Mouse (Mus musculus) myocyte (in vitro differentiated cells): Measurements from ENCODE around the gene Washc4. TPM values are rescaled to one million over a fixed set of nuclear protein-coding genes. Genes with fewer than 3 reads are reported as not detected.

Experiments
- H3K27me3 ChIP-seq: one replicate; pipeline ENCODE4 v1.6.1; 2011; ENCODE audit not compliant: control insufficient read depth, insufficient read depth, insufficient read length
- H3K36me3 ChIP-seq: one replicate; pipeline ENCODE4 v1.6.1; 2011; ENCODE audit not compliant: control insufficient read depth, insufficient read depth
- H3K4me2 ChIP-seq: one replicate; pipeline ENCODE4 v1.6.1; 2011; ENCODE audit warnings: low read depth, control low read depth
- H3K4me3 ChIP-seq: one replicate; pipeline ENCODE4 v1.5.1; 2011; ENCODE audit warnings: mild to moderate bottlenecking, control low read depth, moderate library complexity
- H3K79me2 ChIP-seq: one replicate; pipeline ENCODE4 v1.6.1; 2011; ENCODE audit not compliant: control insufficient read depth, insufficient read depth
- H3ac ChIP-seq: one replicate; pipeline ENCODE4 v1.6.1; 2011; ENCODE audit not compliant: control insufficient read depth, insufficient read length
- CEBPB ChIP-seq: IDR thresholded peaks from 2 replicates; pipeline ENCODE4 v1.6.1; 2011; ENCODE audit warnings: mild to moderate bottlenecking, moderate library complexity; ENCODE audit not compliant: poor library complexity, insufficient read depth, severe bottlenecking
- E2F4 ChIP-seq: IDR thresholded peaks from one replicate; pipeline ENCODE4 v1.6.1; 2011; ENCODE audit warnings: mild to moderate bottlenecking, control low read depth, moderate library complexity; ENCODE audit not compliant: insufficient read depth
- MAX ChIP-seq: IDR thresholded peaks from one replicate; pipeline ENCODE4 v1.6.1; 2011; ENCODE audit warnings: low read depth, mild to moderate bottlenecking, control low read depth
- MYOD1 ChIP-seq, 3 experiments: IDR thresholded peaks; one replicate each; pipeline ENCODE4 v1.6.1; 2011; ENCODE audit warnings: control low read depth in 2 of 3, low read depth in 2 of 3, mild to moderate bottlenecking in 2 of 3, moderate library complexity in 1 of 3; ENCODE audit not compliant: insufficient read length in 2 of 3, control insufficient read depth in 1 of 3
- MYOG ChIP-seq, 3 experiments: IDR thresholded peaks; one replicate each; pipeline ENCODE4 v1.6.1; 2011; ENCODE audit warnings: control low read depth in 2 of 3, low read depth in 2 of 3, mild to moderate bottlenecking in 2 of 3; ENCODE audit not compliant: insufficient read length in 2 of 3, control insufficient read depth in 1 of 3, insufficient read depth in 1 of 3
- POLR2A ChIP-seq: IDR thresholded peaks from one replicate; pipeline ENCODE4 v1.6.1; 2011; ENCODE audit warnings: low read depth, mild to moderate bottlenecking, control low read depth, moderate library complexity; ENCODE audit not compliant: insufficient read length
- POLR2AphosphoS2 ChIP-seq: IDR thresholded peaks from one replicate; pipeline ENCODE4 v1.6.1; 2011; ENCODE audit warnings: low read depth, control low read depth; ENCODE audit not compliant: insufficient read length
- REST ChIP-seq: IDR thresholded peaks from one replicate; pipeline ENCODE4 v1.6.1; 2011; ENCODE audit warnings: mild to moderate bottlenecking, control low read depth, moderate library complexity; ENCODE audit not compliant: insufficient read depth, insufficient read length
- SRF ChIP-seq: IDR thresholded peaks from one replicate; pipeline ENCODE4 v1.6.1; 2011; ENCODE audit warnings: low read depth; ENCODE audit not compliant: control insufficient read depth, insufficient read length
- TCF12 ChIP-seq: IDR thresholded peaks from one replicate; pipeline ENCODE4 v1.6.1; 2011; ENCODE audit warnings: mild to moderate bottlenecking, control low read depth; ENCODE audit not compliant: poor library complexity, insufficient read depth, severe bottlenecking
- TCF3 ChIP-seq: IDR thresholded peaks from one replicate; pipeline ENCODE4 v1.6.1; 2011; ENCODE audit warnings: low read depth, control low read depth; ENCODE audit not compliant: insufficient read length
- USF1 ChIP-seq: IDR thresholded peaks from one replicate; pipeline ENCODE4 v1.6.1; 2011; ENCODE audit warnings: low read depth, mild to moderate bottlenecking, control low read depth, moderate library complexity
- polyA plus RNA-seq: library from polyadenylated mRNA; unstranded; fragments of >200 nt; fragmentation: generic; extraction: Trizol; gene quantifications from one replicate; pipeline ENCODE4 v1.2.1, GENCODE M21; 2012; ENCODE audit warnings: missing spikeins

Gene Washc4
- polyA plus RNA-seq, 1 experiment, result 7.2 TPM

DNA sequence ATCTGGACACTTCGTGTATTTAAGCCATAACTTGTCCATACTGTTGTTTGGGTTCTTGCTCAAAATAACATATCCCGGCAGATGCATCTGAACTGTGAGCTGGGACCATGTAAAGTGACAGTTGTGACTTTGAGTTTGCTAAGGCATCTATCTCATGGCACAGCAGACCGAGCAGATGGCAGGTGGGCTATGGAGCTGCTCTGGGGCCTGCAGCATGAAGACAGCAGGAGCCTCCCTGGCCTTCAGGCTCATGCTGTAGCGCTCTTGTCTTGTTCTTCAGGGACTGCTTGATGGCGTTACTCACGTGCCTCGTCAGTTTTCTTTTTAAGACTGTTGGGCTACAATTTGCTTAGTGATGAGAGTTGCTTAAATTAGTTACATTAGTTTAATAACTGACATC, 49.1 kb downstream of the Washc4 start:
- Histone ChIP-seq H3K36me3 (peaks cover 87% of the 10 kb centered on the region), H3K27me3 (no peaks in the 10 kb centered on the region), H3K4me3 (no peak overlapping the region), H3ac (no peak overlapping the region), H3K79me2 (no peaks in the 10 kb centered on the region), H3K4me2 (no peak overlapping the region)
- TF ChIP-seq USF1, result no peak

GRCm38 (mm10) chr10:83594526-83594925, 51.0 kb downstream of the Washc4 start:
- Histone ChIP-seq H3K4me2 (no peak overlapping the region), H3K36me3 (peaks cover 84% of the 10 kb centered on the region), H3K79me2 (no peaks in the 10 kb centered on the region), H3K27me3 (no peaks in the 10 kb centered on the region), H3K4me3 (no peak overlapping the region), H3ac (no peak overlapping the region)
- no peak for TF ChIP-seq MYOD1 (IDR thresholded peaks at IDR 0.05; ENCODE audit: control insufficient read depth in 1 of 3, insufficient read length in 2 of 3, low read depth in 2 of 3)
- no peak for TF ChIP-seq CEBPB
- TF ChIP-seq TCF3, result no peak
- no peak for TF ChIP-seq MAX
- TF ChIP-seq TCF12, result no peak
- no peak for TF ChIP-seq SRF
- TF ChIP-seq REST, result no peak
- no peak for TF ChIP-seq POLR2AphosphoS2
- no peak for TF ChIP-seq USF1

- Histone ChIP-seq H3ac (no peak overlapping the region), H3K27me3 (no peaks in the 10 kb centered on the region), H3K4me3 (no peak overlapping the region), H3K79me2 (no peaks in the 10 kb centered on the region), H3K4me2 (no peak overlapping the region), H3K36me3 (peaks cover 73% of the 10 kb centered on the region)
- TF ChIP-seq CEBPB (no peak), E2F4 (no peak), POLR2AphosphoS2 (no peak), TCF12 (no peak), REST (no peak), SRF (no peak), MYOD1 (IDR thresholded peaks at IDR 0.05; ENCODE audit: control insufficient read depth in 1 of 3, insufficient read length in 2 of 3, low read depth in 2 of 3) (no peak), MYOG (IDR thresholded peaks at IDR 0.05; ENCODE audit: control insufficient read depth in 1 of 3, insufficient read depth in 1 of 3, insufficient read length in 2 of 3, low read depth in 2 of 3) (no peak), TCF3 (no peak), POLR2A (no peak), USF1 (no peak), MAX (no peak)
These were observed 57.1 kb downstream of the Washc4 start for GRCm38 (mm10) chr10:83600650-83601049.

- TF ChIP-seq MYOD1 (IDR thresholded peaks at IDR 0.05; ENCODE audit: control insufficient read depth in 1 of 3, insufficient read length in 2 of 3, low read depth in 2 of 3) (no peak), TCF12 (no peak), POLR2AphosphoS2 (peak; percentile 56)
- Histone ChIP-seq H3K79me2 (no peaks in the 10 kb centered on the region), H3K4me2 (no peak overlapping the region), H3K36me3 (peaks cover 50% of the 10 kb centered on the region), H3K4me3 (no peak overlapping the region), H3ac (no peak overlapping the region), H3K27me3 (no peaks in the 10 kb centered on the region)
These were observed 60.5 kb downstream of the Washc4 start for GRCm38 (mm10) chr10:83603956-83604564.

- Histone ChIP-seq H3ac (no peak overlapping the region), H3K4me3 (no peak overlapping the region), H3K36me3 (peaks cover 34% of the 10 kb centered on the region), H3K27me3 (no peaks in the 10 kb centered on the region), H3K79me2 (no peaks in the 10 kb centered on the region), H3K4me2 (no peak overlapping the region)
- TF ChIP-seq POLR2AphosphoS2 (peak; percentile 14), MAX (no peak)
These were observed 62.2 kb downstream of the Washc4 start for GRCm38 (mm10) chr10:83605637-83606183.

DNA sequence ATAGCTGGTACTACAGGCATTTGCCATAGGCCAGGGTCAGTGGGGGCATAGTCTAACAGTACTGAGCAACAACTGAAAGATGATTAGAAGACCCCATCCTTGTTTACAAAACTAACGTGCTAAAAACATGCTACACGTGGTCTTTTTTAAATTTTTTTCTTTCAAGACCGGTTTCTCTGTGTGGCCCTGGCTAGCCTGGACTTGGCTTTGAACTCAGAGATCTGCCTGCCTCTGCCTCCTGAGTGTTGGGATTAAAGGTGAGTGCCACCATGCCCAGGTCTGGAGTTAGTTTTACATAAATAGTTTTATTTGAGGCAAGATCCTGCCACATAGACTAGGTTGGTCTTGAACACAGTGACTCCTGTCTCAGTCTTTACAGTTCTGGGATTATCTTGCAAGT, 63.6 kb downstream of the Washc4 start:
- Histone ChIP-seq H3ac (no peak overlapping the region), H3K79me2 (no peaks in the 10 kb centered on the region), H3K4me2 (no peak overlapping the region), H3K36me3 (peaks cover 30% of the 10 kb centered on the region), H3K27me3 (no peaks in the 10 kb centered on the region), H3K4me3 (no peak overlapping the region)
- TF ChIP-seq POLR2A, result no peak
- TF ChIP-seq TCF12, result no peak
- no peak for TF ChIP-seq SRF
- TF ChIP-seq REST, result no peak
- TF ChIP-seq E2F4, result no peak
- TF ChIP-seq MYOG (IDR thresholded peaks at IDR 0.05; ENCODE audit: control insufficient read depth in 1 of 3, insufficient read depth in 1 of 3, insufficient read length in 2 of 3, low read depth in 2 of 3), result no peak
- TF ChIP-seq MYOD1 (IDR thresholded peaks at IDR 0.05; ENCODE audit: control insufficient read depth in 1 of 3, insufficient read length in 2 of 3, low read depth in 2 of 3), result no peak
- TF ChIP-seq POLR2AphosphoS2, result no peak
